Mouse (Mus musculus) spleen, adult 2 months (tissue): ENCODE measurements around the gene Ldlrad3. TPM values are rescaled to one million over a fixed set of nuclear protein-coding genes. Genes with fewer than 3 reads are reported as not detected.
A peak's percentile ranks its signal among the peaks of the same experiment; 100 is the strongest.

Experiments used
- DNase-seq, 2 experiments: peaks; one replicate each; pipeline versions ENCODE4 v3.0.0 to v3.0.0-alpha.2; 2012 to 2021; ENCODE audit warnings: low spot score in 2 of 2, low read depth in 1 of 2
- H3K27ac ChIP-seq: fragments of 200-500 bp; 2 replicates; pipeline ENCODE4 v1.5.1; 2012; ENCODE audit warnings: low read length, inconsistent platforms; ENCODE audit not compliant: insufficient read depth
- H3K27me3 ChIP-seq: fragments of 200-500 bp; 2 replicates; pipeline ENCODE4 v1.6.1; 2012; ENCODE audit warnings: mild to moderate bottlenecking, moderate library complexity, low read length, inconsistent platforms; ENCODE audit not compliant: control insufficient read depth, insufficient read depth
- H3K36me3 ChIP-seq: fragments of 200-500 bp; 2 replicates; pipeline ENCODE4 v1.6.1; 2012; ENCODE audit warnings: mild to moderate bottlenecking, low read length, inconsistent platforms; ENCODE audit not compliant: control insufficient read depth, insufficient read depth
- H3K4me1 ChIP-seq: fragments of 200-500 bp; 2 replicates; pipeline ENCODE4 v1.6.1; 2011; ENCODE audit warnings: inconsistent platforms; ENCODE audit not compliant: control insufficient read depth, insufficient read depth, insufficient read length
- H3K4me3 ChIP-seq: fragments of 200-500 bp; 2 replicates; pipeline ENCODE4 v1.5.1; 2011; ENCODE audit warnings: mild to moderate bottlenecking, inconsistent platforms; ENCODE audit not compliant: insufficient read depth, insufficient read length; ENCODE audit errors: extremely low read depth
- CTCF ChIP-seq: fragments of 200-500 bp; IDR thresholded peaks from 2 replicates; pipeline ENCODE4 v1.5.1; 2011; ENCODE audit warnings: mild to moderate bottlenecking, inconsistent platforms; ENCODE audit not compliant: insufficient read depth, insufficient read length, insufficient replicate concordance; ENCODE audit errors: extremely low read depth
- POLR2A ChIP-seq: fragments of 200-500 bp; IDR thresholded peaks from 2 replicates; pipeline ENCODE4 v1.6.1; 2011; ENCODE audit warnings: low read depth, low read length, inconsistent platforms
- WGBS: fragments of 180-500 bp; shearing (Covaris S2); methylation state at CpG from one replicate; pipeline ENCODE4 v1.1.7; 2018; 5-methylcytosine and 5-hydroxymethylcytosine counted together
- polyA plus RNA-seq: library from polyadenylated mRNA; depleted of rRNA; stranded (reverse); fragments of >200 nt; gene quantifications from 2 replicates; pipeline ENCODE4 v1.2.3, GENCODE M21; 2012

The Ldlrad3 gene
- polyA plus RNA-seq, 1 experiment: 3.5 TPM

DNA sequence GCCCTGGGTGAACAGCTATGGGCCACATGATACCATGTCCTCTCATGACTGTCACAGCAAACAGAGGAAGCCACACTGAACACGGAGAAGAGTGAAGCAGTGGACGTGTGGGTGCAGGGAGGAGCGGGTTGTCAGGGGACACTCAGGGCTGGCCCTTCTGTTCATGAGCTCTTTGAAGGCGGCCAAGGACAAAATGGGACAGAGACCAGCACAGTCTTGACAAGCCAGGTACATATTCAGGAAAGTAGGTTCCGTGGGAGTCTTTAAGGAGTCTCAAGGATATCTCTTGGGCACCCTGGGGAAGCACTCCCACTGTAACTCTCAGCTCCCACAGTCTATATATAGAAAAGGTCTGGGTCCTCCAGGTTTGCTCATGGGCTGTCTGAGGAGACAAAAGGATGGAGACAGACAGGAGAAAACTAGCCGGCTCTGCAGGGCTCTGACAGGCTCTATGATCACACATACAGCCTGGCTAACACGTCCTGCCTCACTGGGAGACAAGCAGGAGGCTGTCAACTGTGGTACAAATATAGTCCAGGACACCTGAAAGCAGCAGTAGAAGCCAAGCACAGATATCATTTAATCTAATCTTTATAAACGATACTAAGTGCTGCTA is 121.3 kb downstream of the Ldlrad3 start:
- Histone ChIP-seq H3K4me1 (peaks cover 9% of the 10 kb centered on the region; the same call in 1 of the 2 replicates), H3K27ac (no peak overlapping the region), H3K4me3 (no peak overlapping the region), H3K36me3 (no peaks in the 10 kb centered on the region), H3K27me3 (no peaks in the 10 kb centered on the region)
- 87% methylated on average over 8 of the region's 8 CpGs for WGBS
- TF ChIP-seq CTCF: no peak
- TF ChIP-seq POLR2A: no peak
- no peak for DNase-seq

DNA sequence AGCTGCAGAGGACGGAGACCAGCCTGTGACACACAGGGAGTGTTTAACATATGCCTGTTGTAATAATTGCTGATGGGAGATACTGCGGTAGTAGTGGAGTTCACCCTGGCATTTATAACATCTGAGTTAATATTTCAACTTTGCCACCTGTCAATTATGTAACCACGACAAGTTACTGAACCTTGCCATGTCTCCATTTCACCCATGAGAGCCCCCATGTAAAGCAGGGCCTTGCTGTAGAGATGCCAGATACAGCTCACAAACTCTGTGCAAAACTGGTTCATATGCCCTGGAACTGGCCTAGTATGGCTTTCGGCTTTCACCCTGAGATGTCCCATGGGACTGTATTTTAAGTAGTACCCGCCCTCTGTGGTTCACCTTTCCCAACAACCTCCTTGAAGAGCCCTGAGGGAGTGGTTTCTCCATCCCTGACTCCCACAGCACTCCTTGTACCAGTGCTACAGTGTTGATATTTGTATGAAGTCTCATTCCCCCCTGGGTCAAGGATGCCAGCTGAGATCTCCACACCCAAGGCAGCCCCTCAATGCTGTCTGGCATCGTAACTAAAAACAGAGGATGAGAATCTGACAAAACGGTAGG is 122.2 kb downstream of the Ldlrad3 start:
- Histone ChIP-seq H3K36me3 (no peaks in the 10 kb centered on the region), H3K27ac (no peak overlapping the region), H3K4me1 (peaks cover 9% of the 10 kb centered on the region; the same call in 1 of the 2 replicates), H3K4me3 (no peak overlapping the region), H3K27me3 (no peaks in the 10 kb centered on the region)
- DNase-seq: no peak
- TF ChIP-seq POLR2A (no peak), CTCF (no peak)
- 62% methylated on average over 7 of the region's 7 CpGs for WGBS

DNA sequence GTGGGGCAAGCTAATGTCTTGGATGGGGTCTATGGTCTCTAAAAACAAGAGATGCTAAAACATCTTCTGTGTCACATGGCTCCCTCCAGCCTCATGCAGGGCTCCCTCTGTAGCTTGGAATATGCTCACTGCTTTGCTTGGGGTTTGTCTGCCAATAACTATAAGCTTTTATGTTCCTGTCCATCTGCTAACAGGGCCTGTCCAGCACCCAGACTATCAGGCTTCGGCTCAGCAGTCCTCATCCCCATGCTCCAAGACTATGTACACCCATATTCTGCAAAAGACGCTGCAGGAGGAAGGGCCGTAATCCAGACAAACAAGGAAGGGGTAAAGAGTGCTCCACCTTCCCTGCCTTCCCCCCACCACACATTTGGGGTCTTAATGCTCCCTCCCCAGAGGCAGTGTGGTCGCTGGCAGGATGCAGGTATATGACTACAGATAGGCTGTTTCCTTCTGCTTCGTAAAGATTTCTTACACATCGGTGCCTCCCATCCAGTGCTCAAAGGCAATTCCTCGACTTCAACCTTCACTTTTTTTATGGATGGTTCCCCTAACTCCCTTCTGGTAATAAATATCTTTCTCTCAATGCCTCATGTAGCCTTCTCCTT is 123.2 kb downstream of the Ldlrad3 start:
- DNase-seq: no peak
- Histone ChIP-seq H3K4me1 (peaks cover 13% of the 10 kb centered on the region; the same call in 1 of the 2 replicates), H3K27ac (no peak overlapping the region), H3K4me3 (no peak overlapping the region), H3K27me3 (no peaks in the 10 kb centered on the region), H3K36me3 (no peaks in the 10 kb centered on the region)
- WGBS: 36% methylated on average over 7 of the region's 7 CpGs
- TF ChIP-seq POLR2A: no peak
- TF ChIP-seq CTCF: no peak

DNA sequence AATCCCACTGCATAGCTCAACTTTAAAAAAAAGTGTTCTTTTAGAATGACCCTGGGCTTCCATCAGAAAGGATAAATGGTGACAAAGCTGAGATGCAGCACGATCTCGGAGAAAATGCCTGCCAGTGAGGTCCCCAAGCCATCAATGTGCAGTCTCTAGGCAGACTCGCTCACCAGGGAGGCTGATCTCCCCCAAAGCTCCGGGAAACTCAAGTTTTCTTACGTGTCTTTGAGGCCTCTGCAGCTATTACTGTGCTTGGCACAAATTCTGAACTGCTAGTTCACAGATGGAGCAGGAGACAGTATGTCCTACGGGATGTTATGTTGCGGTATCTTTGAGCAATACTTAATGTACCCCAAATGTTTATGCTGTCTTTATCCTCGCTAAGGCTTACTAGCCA is 124.3 kb downstream of the Ldlrad3 start:
- TF ChIP-seq POLR2A (no peak), CTCF (no peak)
- Histone ChIP-seq H3K4me1 (peaks cover 18% of the 10 kb centered on the region; the same call in 1 of the 2 replicates), H3K36me3 (no peaks in the 10 kb centered on the region), H3K27me3 (no peaks in the 10 kb centered on the region), H3K27ac (no peak overlapping the region), H3K4me3 (no peak overlapping the region)
- no peak for DNase-seq
- 95% methylated on average over 8 of the region's 8 CpGs for WGBS

DNA sequence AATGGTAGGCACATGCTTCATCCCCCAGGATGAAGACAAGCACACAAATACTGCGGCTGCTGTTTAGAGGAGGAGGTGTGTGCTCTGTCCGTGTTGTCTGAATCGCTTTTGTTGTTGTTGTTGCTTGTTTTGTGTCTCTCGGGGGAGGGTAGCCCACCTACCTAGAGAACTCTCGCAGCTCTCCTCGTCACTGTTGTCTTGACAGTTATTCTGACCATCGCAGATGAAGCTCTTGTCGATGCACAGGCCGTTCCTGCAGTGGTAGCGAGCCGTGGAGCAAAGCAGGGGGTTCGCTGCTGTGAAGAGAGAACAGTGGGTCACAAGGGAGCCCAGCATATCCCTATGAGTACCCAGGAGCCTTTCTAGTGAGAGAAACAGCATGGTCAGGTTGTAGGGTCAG is 128.4 kb downstream of the Ldlrad3 start:
- DNase-seq: no peak
- Histone ChIP-seq H3K4me3 (no peak overlapping the region), H3K27me3 (no peaks in the 10 kb centered on the region), H3K36me3 (no peaks in the 10 kb centered on the region), H3K4me1 (peaks cover 19% of the 10 kb centered on the region; the same call in 1 of the 2 replicates), H3K27ac (peak overlapping the region; percentile 84)
- TF ChIP-seq POLR2A (no peak), CTCF (no peak)
- WGBS: 56% methylated on average over 12 of the region's 12 CpGs

DNA sequence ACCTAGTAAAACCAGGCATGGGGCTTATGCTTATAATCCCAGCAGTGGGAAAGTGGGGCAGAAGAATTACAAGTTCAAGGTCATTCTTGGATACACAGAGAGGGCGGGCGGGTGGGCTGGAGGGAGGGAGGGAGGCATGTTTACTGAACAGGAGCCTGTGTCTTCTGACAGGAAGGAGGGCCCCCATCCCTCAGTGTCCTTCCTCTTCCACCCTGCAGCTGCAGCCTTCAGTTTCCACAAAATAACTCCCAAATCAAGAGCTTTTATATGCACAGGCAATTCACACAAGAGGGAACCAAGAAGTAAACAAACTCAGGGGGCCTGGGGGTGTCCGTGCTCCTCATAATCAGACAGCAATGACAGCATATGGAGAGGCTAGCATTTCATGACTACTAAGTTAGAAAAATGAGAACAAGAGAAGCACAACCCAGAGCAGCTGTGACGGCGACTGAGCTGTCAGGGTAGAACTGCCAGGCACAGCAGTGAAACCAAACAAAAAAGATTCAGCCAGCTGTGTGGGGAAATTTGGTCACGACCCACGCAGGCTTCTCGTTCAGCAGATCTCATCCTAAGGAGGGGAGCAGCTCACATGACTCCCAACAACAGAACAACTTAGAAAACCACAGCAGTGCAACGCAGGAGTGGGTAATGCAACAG is 129.0 kb downstream of the Ldlrad3 start:
- peak overlapping the region; percentile 84 for H3K27ac ChIP-seq
- TF ChIP-seq CTCF (no peak), POLR2A (no peak)
- no peak overlapping the region for H3K4me3 ChIP-seq
- peaks cover 19% of the 10 kb centered on the region; the same call in 1 of the 2 replicates for H3K4me1 ChIP-seq
- no peaks in the 10 kb centered on the region for H3K27me3 ChIP-seq
- 11% methylated on average over 9 of the region's 9 CpGs for WGBS
- no peaks in the 10 kb centered on the region for H3K36me3 ChIP-seq
- DNase-seq: peak; percentile 50 to 56

DNA sequence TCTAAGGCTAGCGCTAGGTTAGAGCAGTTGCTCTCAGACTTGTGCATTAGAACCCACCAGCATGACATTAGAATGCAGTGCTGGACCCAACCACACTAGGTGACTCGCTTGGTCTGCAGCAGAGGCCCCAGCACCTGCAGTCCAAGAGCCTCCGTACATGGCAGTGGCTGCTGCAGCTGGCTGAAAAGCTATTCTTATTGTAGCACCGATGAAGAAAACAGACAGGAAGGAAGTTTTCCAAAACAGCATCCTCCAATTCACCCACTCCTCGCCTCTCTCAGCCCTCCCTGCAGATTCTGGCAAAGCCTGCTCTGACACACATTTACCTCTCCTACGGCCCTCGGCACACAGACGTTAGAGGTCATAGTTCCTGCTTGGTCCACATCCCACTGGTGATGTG is 130.0 kb downstream of the Ldlrad3 start:
- 38% methylated on average over 8 of the region's 8 CpGs for WGBS
- peaks cover 19% of the 10 kb centered on the region; the same call in 1 of the 2 replicates for H3K4me1 ChIP-seq
- TF ChIP-seq POLR2A (no peak), CTCF (no peak)
- no peaks in the 10 kb centered on the region for H3K36me3 ChIP-seq
- DNase-seq: no peak
- no peaks in the 10 kb centered on the region for H3K27me3 ChIP-seq
- no peak overlapping the region for H3K4me3 ChIP-seq
- H3K27ac ChIP-seq: peak overlapping the region; percentile 74
